Mouse (Mus musculus) cortical plate, adult 2 months (tissue): ENCODE results near the gene Surf6.
"Not testable (repeated sequence)": the region's sequence is repeated elsewhere in the genome, so short reads cannot be mapped to it uniquely, and the experiment has no call there.

Experiments
- CTCF ChIP-seq: fragments of 200-500 bp; IDR thresholded peaks from 2 replicates; pipeline ENCODE4 v1.5.1; 2011; ENCODE audit warnings: mild to moderate bottlenecking, control low read depth, low read length; ENCODE audit not compliant: insufficient read depth; ENCODE audit errors: extremely low read depth
- POLR2A ChIP-seq: fragments of 200-500 bp; IDR thresholded peaks from 2 replicates; pipeline ENCODE4 v1.6.1; 2011; ENCODE audit warnings: mild to moderate bottlenecking, low read length, control low read depth; ENCODE audit not compliant: insufficient read depth; ENCODE audit errors: extremely low read depth

GRCm38 (mm10) chr2:26885541-26885940, 17.1 kb downstream of the Surf6 start:
- not testable (repeated sequence) for TF ChIP-seq CTCF, POLR2A
